ENCODE assay signal across 15 mouse cellular contexts in genomic region chr12:51504581-51504980, GRCm38 (mm10).
DNase-seq lines count a peak whose midpoint lies in the region; ATAC-seq lines count a peak whose summit lies in the region.
"Had no signal": no experiment of that assay in that cellular context is flagged by ENCODE, and none has a peak within 500 bp of the region (broad histone marks: within the 10 kb centered on the region; RNA-seq: fewer than 3 reads in every experiment).

No protein-coding gene starts in this region.

- H3K4me3 ChIP-seq in heart, embryonic 10.5 days, result no peak overlapping the region
- no peak overlapping the region for H3K4me3 ChIP-seq in midbrain, embryonic 14.5 days (replicated peaks; ENCODE audit: low read depth, low read length)
- no peak overlapping the region for H3K4me3 ChIP-seq in midbrain, embryonic 13.5 days (replicated peaks)
- H3K4me3 ChIP-seq in embryonic facial prominence, embryonic 14.5 days (ENCODE audit: low read depth, low read length), result no peak overlapping the region
- H3K4me3 ChIP-seq in neural tube, embryonic 11.5 days (ENCODE audit: low read depth, low read length), result no peak overlapping the region
- H3K4me3 ChIP-seq: forebrain, embryonic 13.5 days had no signal

- DNase-seq in heart, embryonic 10.5 days (ENCODE audit: low spot score), result no peak
- no peak for DNase-seq in heart, postnatal 25 days (ENCODE audit: low spot score)
- peak; percentile 9 for DNase-seq in midbrain, embryonic 14.5 days
- DNase-seq in embryonic facial prominence, embryonic 14.5 days (ENCODE audit: low spot score), result peak; percentile 49
- DNase-seq in neural tube, embryonic 11.5 days (ENCODE audit: low spot score), result peak; percentile 13
- DNase-seq in thymus, adult 18-20 months, result no peak
- no peak for DNase-seq in layer of hippocampus, adult 11-12 months (ENCODE audit: low spot score)
- DNase-seq: adrenal gland, postnatal 10 days; gastrocnemius, postnatal 14 days; kidney, postnatal 4 days; lung, adult 18-20 months; spleen, adult 18-20 months had no signal

- H3K4me1 ChIP-seq in heart, embryonic 10.5 days, result peaks cover 26% of the 10 kb centered on the region
- H3K4me1 ChIP-seq in midbrain, embryonic 14.5 days (ENCODE audit: control insufficient read depth, insufficient read depth, low read length), result no peaks in the 10 kb centered on the region
- peaks cover 12% of the 10 kb centered on the region for H3K4me1 ChIP-seq in midbrain, embryonic 13.5 days (replicated peaks)
- H3K4me1 ChIP-seq in embryonic facial prominence, embryonic 14.5 days (ENCODE audit: control insufficient read depth, insufficient read depth, low read length), result peaks cover 10% of the 10 kb centered on the region
- H3K4me1 ChIP-seq in neural tube, embryonic 11.5 days (ENCODE audit: control insufficient read depth, insufficient read depth, low read length), result no peaks in the 10 kb centered on the region

- H3K9ac ChIP-seq in midbrain, embryonic 14.5 days (replicated peaks; ENCODE audit: low read length), result no peak overlapping the region
- no peak overlapping the region for H3K9ac ChIP-seq in midbrain, embryonic 13.5 days (replicated peaks)
- no peak overlapping the region for H3K9ac ChIP-seq in embryonic facial prominence, embryonic 14.5 days (ENCODE audit: low read depth, low read length)
- H3K9ac ChIP-seq in neural tube, embryonic 11.5 days (ENCODE audit: low read length), result no peak overlapping the region
- H3K9ac ChIP-seq: forebrain, embryonic 13.5 days had no signal

- H3K9me3 ChIP-seq in heart, embryonic 10.5 days, result no peaks in the 10 kb centered on the region
- H3K9me3 ChIP-seq in midbrain, embryonic 14.5 days (ENCODE audit: control insufficient read depth, low read length), result no peaks in the 10 kb centered on the region
- H3K9me3 ChIP-seq in midbrain, embryonic 13.5 days, result no peaks in the 10 kb centered on the region
- no peaks in the 10 kb centered on the region for H3K9me3 ChIP-seq in embryonic facial prominence, embryonic 14.5 days (ENCODE audit: control insufficient read depth, low read length)
- no peaks in the 10 kb centered on the region for H3K9me3 ChIP-seq in neural tube, embryonic 11.5 days (ENCODE audit: control insufficient read depth, low read length)
- H3K9me3 ChIP-seq: forebrain, embryonic 13.5 days had no signal

- 25% methylated on average over 7 of the region's 7 CpGs for WGBS in heart, embryonic 10.5 days
- 26% methylated on average over 7 of the region's 7 CpGs for WGBS in midbrain, embryonic 14.5 days
- WGBS in midbrain, embryonic 13.5 days, result 32% methylated on average over 7 of the region's 7 CpGs
- 7% methylated on average over 7 of the region's 7 CpGs for WGBS in embryonic facial prominence, embryonic 14.5 days
- 21% methylated on average over 7 of the region's 7 CpGs for WGBS in neural tube, embryonic 11.5 days

- H3K27me3 ChIP-seq in heart, embryonic 10.5 days (ENCODE audit: insufficient read depth, poor library complexity, severe bottlenecking), result no peaks in the 10 kb centered on the region
- H3K27me3 ChIP-seq in midbrain, embryonic 14.5 days (ENCODE audit: control insufficient read depth, insufficient read depth, low read length), result no peaks in the 10 kb centered on the region
- no peaks in the 10 kb centered on the region for H3K27me3 ChIP-seq in midbrain, embryonic 13.5 days
- H3K27me3 ChIP-seq in embryonic facial prominence, embryonic 14.5 days (replicated peaks; ENCODE audit: control insufficient read depth, insufficient read depth, low read length), result no peaks in the 10 kb centered on the region
- H3K27me3 ChIP-seq in neural tube, embryonic 11.5 days (ENCODE audit: control insufficient read depth, insufficient read depth, low read length), result no peaks in the 10 kb centered on the region
- H3K27me3 ChIP-seq: forebrain, embryonic 13.5 days had no signal

- no peak for ATAC-seq in midbrain, embryonic 14.5 days (ENCODE audit: low FRiP score, low TSS enrichment)
- no peak for ATAC-seq in midbrain, embryonic 13.5 days
- ATAC-seq in embryonic facial prominence, embryonic 14.5 days (ENCODE audit: low read depth), result peak; percentile 65
- no peak for ATAC-seq in neural tube, embryonic 11.5 days (ENCODE audit: insufficient read depth, low FRiP score, low TSS enrichment)
- ATAC-seq: forebrain, embryonic 13.5 days; inflammation-experienced regulatory T-cells, adult 6 months had no signal

- H3K27ac ChIP-seq in heart, embryonic 10.5 days, result peak overlapping the region; percentile 64; the same call in 1 of the 2 replicates
- no peak overlapping the region for H3K27ac ChIP-seq in midbrain, embryonic 14.5 days (replicated peaks; ENCODE audit: low read depth, low read length)
- H3K27ac ChIP-seq in midbrain, embryonic 13.5 days, result no peak overlapping the region
- no peak overlapping the region for H3K27ac ChIP-seq in embryonic facial prominence, embryonic 14.5 days (replicated peaks; ENCODE audit: low read depth, low read length)
- H3K27ac ChIP-seq in neural tube, embryonic 11.5 days (ENCODE audit: low read depth, low read length), result no peak overlapping the region
- H3K27ac ChIP-seq: forebrain, embryonic 13.5 days had no signal

- H3K36me3 ChIP-seq in heart, embryonic 10.5 days, result no peaks in the 10 kb centered on the region
- H3K36me3 ChIP-seq in midbrain, embryonic 14.5 days (ENCODE audit: control insufficient read depth, insufficient read depth, low read length), result no peaks in the 10 kb centered on the region
- no peaks in the 10 kb centered on the region for H3K36me3 ChIP-seq in midbrain, embryonic 13.5 days
- no peaks in the 10 kb centered on the region for H3K36me3 ChIP-seq in embryonic facial prominence, embryonic 14.5 days (ENCODE audit: control insufficient read depth, insufficient read depth, low read length)
- no peaks in the 10 kb centered on the region for H3K36me3 ChIP-seq in neural tube, embryonic 11.5 days (ENCODE audit: control insufficient read depth, insufficient read depth, low read length)

- no peak overlapping the region for H3K4me2 ChIP-seq in midbrain, embryonic 14.5 days (ENCODE audit: low read length)
- no peak overlapping the region for H3K4me2 ChIP-seq in midbrain, embryonic 13.5 days (replicated peaks)
- H3K4me2 ChIP-seq in embryonic facial prominence, embryonic 14.5 days (ENCODE audit: low read depth, low read length), result peak overlapping the region; percentile 26; the same call in 1 of the 2 replicates
- H3K4me2 ChIP-seq in neural tube, embryonic 11.5 days (ENCODE audit: low read depth), result no peak overlapping the region
- H3K4me2 ChIP-seq: forebrain, embryonic 13.5 days had no signal

- intact Hi-C loops in heart, postnatal 25 days (cut with DNase I), result no loop called here

Comparison
In these comparisons a context has a peak if more than half of its experiments do, and no peak if none do; other contexts are left out.
1. DNase-seq: peak in midbrain, embryonic 14.5 days (single experiment), embryonic facial prominence, embryonic 14.5 days (single experiment) and neural tube, embryonic 11.5 days (single experiment); none in heart, embryonic 10.5 days (single experiment), heart, postnatal 25 days (single experiment), thymus, adult 18-20 months (0 of 2) and layer of hippocampus, adult 11-12 months (single experiment).